Mouse (Mus musculus) midbrain, embryonic 16.5 days (tissue): Measurements from ENCODE around the gene Lmo7. TPM values are rescaled to one million over a fixed set of nuclear protein-coding genes. Genes with fewer than 3 reads are reported as not detected.

Source experiments
- ATAC-seq: fragments of 200-750 bp; cut with Nextera tagmentation; 2 replicates; pipeline ENCODE4 v1.8.0; 2017; ENCODE audit warnings: moderate TSS enrichment
- H3K27ac ChIP-seq: fragments of 300-500 bp; sonication (generic); 2 replicates; pipeline ENCODE4 v1.5.1; 2014; ENCODE audit warnings: mild to moderate bottlenecking, low read length, mixed read lengths
- H3K27me3 ChIP-seq: fragments of 300-500 bp; sonication (generic); 2 replicates; pipeline ENCODE4 v1.6.1; 2014; ENCODE audit warnings: low read depth, low read length, mixed read lengths; ENCODE audit not compliant: control insufficient read depth, insufficient read depth
- H3K36me3 ChIP-seq: fragments of 300-500 bp; sonication (generic); 2 replicates; pipeline ENCODE4 v1.6.1; 2014; ENCODE audit warnings: mild to moderate bottlenecking, low read length, moderate library complexity, mixed read lengths; ENCODE audit not compliant: control insufficient read depth, insufficient read depth
- H3K4me1 ChIP-seq: fragments of 300-500 bp; sonication (generic); 2 replicates; pipeline ENCODE4 v1.6.1; 2014; ENCODE audit warnings: mild to moderate bottlenecking, low read length, mixed read lengths; ENCODE audit not compliant: control insufficient read depth, insufficient read depth
- H3K4me2 ChIP-seq: fragments of 300-500 bp; sonication (generic); 2 replicates; pipeline ENCODE4 v1.6.1; 2014; ENCODE audit warnings: mild to moderate bottlenecking, low read length, mixed read lengths
- H3K4me3 ChIP-seq: fragments of 300-500 bp; sonication (generic); 2 replicates; pipeline ENCODE4 v1.5.1; 2014; ENCODE audit warnings: low read depth, mild to moderate bottlenecking, low read length, moderate library complexity, mixed read lengths
- H3K9ac ChIP-seq: fragments of 300-500 bp; sonication (generic); 2 replicates; pipeline ENCODE4 v1.6.1; 2014; ENCODE audit warnings: low read depth, low read length, mixed read lengths
- H3K9me3 ChIP-seq: fragments of 300-500 bp; sonication (generic); replicated peaks from 2 replicates; pipeline ENCODE4 v1.6.1; 2014; ENCODE audit warnings: mild to moderate bottlenecking, low read length, mixed read lengths; ENCODE audit not compliant: control insufficient read depth, poor library complexity, severe bottlenecking
- WGBS: fragments of 180-500 bp; shearing (Covaris S2); extraction: QIAGEN DNeasy Blood & Tissue Kit; methylation state at CpG from one replicate; pipeline ENCODE4 v1.1.7; 2014; 5-methylcytosine and 5-hydroxymethylcytosine counted together
- polyA plus RNA-seq: library from polyadenylated mRNA; unstranded; fragments of >200 nt; fragmentation: Nextera tagmentation; extraction: Ambion mirVana; gene quantifications from 2 replicates; pipeline ENCODE4 v1.2.1, GENCODE M21; 2015

Lmo7 gene
- 2.5 and 3.8 TPM in 2 replicates for polyA plus RNA-seq

- peak; percentile 83 for ATAC-seq
- Histone ChIP-seq H3K36me3 (no peaks in the 10 kb centered on the region), H3K4me3 (peak within 1 kb of the TSS; percentile 66), H3K27me3 (peaks cover 26% of the 10 kb centered on the region), H3K9ac (peak within 1 kb of the TSS; percentile 61), H3K4me2 (peak within 1 kb of the TSS; percentile 100), H3K9me3 (no peaks in the 10 kb centered on the region), H3K4me1 (peaks cover 3% of the 10 kb centered on the region; the same call in 1 of the 2 replicates), H3K27ac (no peak within 1 kb of the TSS)
- under 1% methylated on average over 47 of the region's 51 CpGs for WGBS
Observed at GRCm38 (mm10) chr14:101729237-101729971, at the start of gene Lmo7, which contains the start of gene Gm9922. Gene Lmo7 (plus strand): TSS chr14:101729957. Gene Gm9922 (minus strand): TSS chr14:101729814.

DNA sequence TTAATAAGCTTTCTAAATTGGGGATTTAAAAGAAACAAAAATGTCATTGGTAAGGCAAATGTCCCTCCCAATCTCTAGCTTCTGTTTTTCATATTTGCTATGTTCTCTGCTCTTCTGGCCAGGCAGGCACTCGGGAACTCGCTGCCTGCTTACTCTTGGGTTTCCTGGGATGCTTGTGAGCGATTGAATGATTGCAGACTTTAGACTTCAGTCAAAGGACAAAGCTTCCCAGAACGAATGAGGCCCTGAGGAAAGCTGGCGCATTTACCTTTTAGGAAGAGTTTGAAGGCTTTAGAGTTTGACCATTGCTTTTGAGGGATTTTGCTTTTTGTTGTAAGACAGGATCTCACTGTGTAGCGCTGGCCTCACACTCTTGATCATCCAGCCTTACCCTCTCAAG, 42.1 kb upstream of the Lmo7 start:
- Histone ChIP-seq H3K9ac (no peak overlapping the region), H3K4me3 (no peak overlapping the region), H3K4me1 (no peaks in the 10 kb centered on the region), H3K27me3 (no peaks in the 10 kb centered on the region), H3K36me3 (peaks cover 7% of the 10 kb centered on the region), H3K9me3 (no peaks in the 10 kb centered on the region), H3K27ac (no peak overlapping the region), H3K4me2 (no peak overlapping the region)
- no peak for ATAC-seq
- WGBS = 90% methylated on average over 6 of the region's 6 CpGs

DNA sequence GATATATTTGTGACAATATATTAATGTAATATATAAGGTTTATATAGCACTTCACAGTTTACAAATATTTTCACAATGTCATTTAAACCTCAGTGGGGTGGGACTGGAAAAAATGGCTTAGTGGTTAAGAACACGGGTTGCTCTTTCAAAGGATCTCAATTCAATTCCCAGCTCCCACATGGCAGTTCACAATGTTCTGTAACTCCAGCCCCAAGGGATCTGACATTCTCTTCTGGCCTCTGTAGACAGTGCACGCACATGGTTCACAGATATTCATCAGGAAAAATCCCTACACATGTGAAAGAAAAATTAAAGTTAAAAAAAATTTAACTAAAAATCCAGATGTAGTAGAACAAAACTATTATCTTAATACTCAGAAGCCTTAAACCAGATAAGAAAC, 41.4 kb upstream of the Lmo7 start:
- WGBS = 74% methylated on average over 2 of the region's 2 CpGs
- no peak for ATAC-seq

DNA sequence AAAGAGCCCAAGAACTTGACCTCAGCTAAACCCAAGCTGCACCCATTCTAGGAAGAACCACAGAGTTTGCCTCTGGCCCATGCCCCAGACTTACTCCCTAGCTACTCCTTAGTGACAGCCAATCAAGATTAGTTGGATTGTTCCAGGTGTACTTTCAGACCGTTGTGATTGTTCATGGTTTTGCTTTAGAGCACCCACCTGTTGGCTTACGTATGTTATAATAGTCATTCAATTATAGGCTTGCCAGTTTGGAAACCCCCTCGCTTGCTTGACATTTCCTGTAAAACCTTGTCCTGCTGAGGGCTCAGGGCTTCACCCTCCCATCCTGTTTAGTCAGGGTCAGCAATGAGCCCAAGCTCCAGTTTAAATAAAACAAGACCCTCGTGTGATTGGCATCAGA, 25.3 kb upstream of the Lmo7 start:
- WGBS = 81% methylated on average over 4 of the region's 4 CpGs
- H3K4me1 ChIP-seq = no peaks in the 10 kb centered on the region
- H3K4me2 ChIP-seq = no peak overlapping the region
- no peak for ATAC-seq
- no peak overlapping the region for H3K9ac ChIP-seq
- H3K9me3 ChIP-seq = no peaks in the 10 kb centered on the region
- H3K27ac ChIP-seq = no peak overlapping the region
- no peaks in the 10 kb centered on the region for H3K27me3 ChIP-seq
- no peak overlapping the region for H3K4me3 ChIP-seq
- H3K36me3 ChIP-seq = no peaks in the 10 kb centered on the region

More for the DNA sequence above, 41.4 kb upstream of the Lmo7 start:
- no peak overlapping the region for H3K4me2 ChIP-seq
- no peaks in the 10 kb centered on the region for H3K9me3 ChIP-seq
- H3K4me3 ChIP-seq = no peak overlapping the region
- peaks cover 11% of the 10 kb centered on the region for H3K36me3 ChIP-seq
- no peak overlapping the region for H3K9ac ChIP-seq
- no peaks in the 10 kb centered on the region for H3K4me1 ChIP-seq
- H3K27ac ChIP-seq = no peak overlapping the region
- H3K27me3 ChIP-seq = no peaks in the 10 kb centered on the region

DNA sequence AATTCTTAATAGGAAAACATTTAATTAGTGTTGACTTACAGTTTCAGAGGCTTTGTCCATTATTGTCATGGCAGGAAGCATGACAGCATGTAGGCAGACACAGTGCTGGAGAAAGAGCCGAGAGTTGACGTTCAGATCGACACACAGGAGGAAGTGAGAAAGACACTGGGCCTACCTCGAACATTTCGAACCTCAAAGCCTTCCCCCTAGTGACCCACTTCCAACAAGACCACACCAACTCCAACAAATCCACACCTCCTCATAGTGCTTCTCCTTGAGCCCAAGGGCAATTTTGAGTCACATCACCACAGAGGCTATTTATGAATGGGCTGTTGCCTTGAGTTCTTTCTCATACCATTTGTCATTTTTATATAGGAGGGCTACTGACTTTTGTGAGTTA, 22.7 kb upstream of the Lmo7 start:
- no peak overlapping the region for H3K27ac ChIP-seq
- H3K27me3 ChIP-seq = no peaks in the 10 kb centered on the region
- no peak overlapping the region for H3K4me3 ChIP-seq
- no peaks in the 10 kb centered on the region for H3K36me3 ChIP-seq
- no peaks in the 10 kb centered on the region for H3K4me1 ChIP-seq
- 94% methylated on average over 5 of the region's 5 CpGs for WGBS
- no peak for ATAC-seq
- H3K4me2 ChIP-seq = no peak overlapping the region
- H3K9ac ChIP-seq = no peak overlapping the region
- no peaks in the 10 kb centered on the region for H3K9me3 ChIP-seq

- Histone ChIP-seq H3K27ac (no peak overlapping the region), H3K4me2 (no peak overlapping the region), H3K4me1 (no peaks in the 10 kb centered on the region), H3K36me3 (no peaks in the 10 kb centered on the region), H3K4me3 (no peak overlapping the region), H3K9me3 (no peaks in the 10 kb centered on the region), H3K9ac (no peak overlapping the region), H3K27me3 (no peaks in the 10 kb centered on the region)
- 47% methylated on average over 2 of the region's 2 CpGs for WGBS
- ATAC-seq = no peak
Observed at GRCm38 (mm10) chr14:101714414-101714813, 15.3 kb upstream of the Lmo7 start.

GRCm38 (mm10) chr14:101729972-101730692, 375 bp downstream of the Lmo7 start:
- WGBS = 1% methylated on average over 28 of the region's 28 CpGs
- peaks cover 3% of the 10 kb centered on the region; the same call in 1 of the 2 replicates for H3K4me1 ChIP-seq
- H3K9ac ChIP-seq = peak overlapping the region; percentile 61
- no peak overlapping the region for H3K27ac ChIP-seq
- H3K4me3 ChIP-seq = peak overlapping the region; percentile 66
- H3K9me3 ChIP-seq = no peaks in the 10 kb centered on the region
- peak overlapping the region; percentile 100 for H3K4me2 ChIP-seq
- H3K36me3 ChIP-seq = no peaks in the 10 kb centered on the region
- peaks cover 26% of the 10 kb centered on the region for H3K27me3 ChIP-seq
- ATAC-seq = peak; percentile 55

GRCm38 (mm10) chr14:101733542-101734303, 4.0 kb downstream of the Lmo7 start:
- Histone ChIP-seq H3K27me3 (peaks cover 17% of the 10 kb centered on the region), H3K4me1 (peaks cover 3% of the 10 kb centered on the region; the same call in 1 of the 2 replicates), H3K36me3 (no peaks in the 10 kb centered on the region), H3K9ac (no peak overlapping the region), H3K4me3 (no peak overlapping the region), H3K27ac (no peak overlapping the region), H3K4me2 (no peak overlapping the region), H3K9me3 (no peaks in the 10 kb centered on the region)
- ATAC-seq = no peak
- WGBS = 27% methylated on average over 10 of the region's 10 CpGs
